Mouse (Mus musculus): Measurements from ENCODE around the gene Ppp1r13b. TPM values are rescaled to one million over a fixed set of nuclear protein-coding genes. Genes with fewer than 3 reads are reported as not detected.

Gene Ppp1r13b
- polyA plus RNA-seq, 1 experiment from 2014 or later = 11.5 TPM

DNA sequence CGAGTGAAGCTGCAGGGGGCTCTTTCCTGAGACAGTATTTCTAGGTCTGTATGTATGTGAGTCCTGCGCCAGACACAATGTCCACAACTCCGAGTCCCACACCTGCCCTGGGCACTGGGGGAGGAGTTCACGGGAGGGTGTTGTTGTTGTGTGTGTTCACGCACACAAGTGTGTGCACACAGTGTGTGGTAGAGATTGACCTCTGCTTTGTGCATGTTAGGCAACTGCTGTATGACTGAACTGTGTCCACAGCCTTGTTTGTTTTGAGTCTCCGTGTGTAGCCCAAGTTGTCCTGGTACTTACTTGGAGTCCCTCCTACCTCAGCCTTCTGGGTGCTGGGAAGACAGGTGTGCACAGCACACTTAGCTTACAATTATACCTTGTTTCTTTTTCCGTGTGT lies 117.3 kb downstream of the Ppp1r13b start:
- H3K9me3 ChIP-seq = no peaks in the 10 kb centered on the region
- peaks cover 99% of the 10 kb centered on the region for H3K36me3 ChIP-seq
- H3K27me3 ChIP-seq = no peaks in the 10 kb centered on the region
- H3K4me3 ChIP-seq (replicated peaks) = no peak overlapping the region
- WGBS = 91% methylated on average over 7 of the region's 7 CpGs
- H3K9ac ChIP-seq (replicated peaks) = no peak overlapping the region
- no peak overlapping the region for H3K27ac ChIP-seq
- no peak for ATAC-seq (ENCODE audit: insufficient number of reproducible peaks, insufficient read depth, low FRiP score, low TSS enrichment, low read depth)
- no peak overlapping the region for H3K4me2 ChIP-seq
- no peaks in the 10 kb centered on the region for H3K4me1 ChIP-seq (replicated peaks)

DNA sequence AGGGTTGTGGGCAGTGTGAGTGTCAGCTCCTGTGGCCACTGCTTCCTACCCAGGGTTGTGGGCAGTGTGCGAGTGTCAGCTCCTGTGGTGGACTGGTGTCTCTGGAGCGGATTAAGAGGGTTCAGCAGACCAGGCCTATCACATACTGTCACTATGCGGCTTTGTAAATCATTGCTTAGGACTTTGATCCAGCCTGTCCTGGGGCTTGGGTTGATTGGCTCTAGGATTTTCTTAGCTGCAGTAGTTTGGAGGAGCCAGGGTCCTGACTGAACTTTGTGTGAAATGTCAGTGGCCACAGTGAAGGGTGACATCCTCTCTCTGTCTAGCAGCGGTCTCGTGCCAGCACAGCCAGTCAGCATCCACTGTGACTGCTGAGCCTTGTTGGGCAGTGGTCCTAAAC lies 117.8 kb downstream of the Ppp1r13b start:
- Histone ChIP-seq H3K4me1 (replicated peaks) (no peaks in the 10 kb centered on the region), H3K4me3 (replicated peaks) (no peak overlapping the region), H3K27ac (no peak overlapping the region), H3K36me3 (peaks cover 99% of the 10 kb centered on the region), H3K9me3 (no peaks in the 10 kb centered on the region), H3K27me3 (no peaks in the 10 kb centered on the region), H3K9ac (replicated peaks) (no peak overlapping the region), H3K4me2 (no peak overlapping the region)
- 95% methylated on average over 5 of the region's 5 CpGs for WGBS
- ATAC-seq (ENCODE audit: insufficient number of reproducible peaks, insufficient read depth, low FRiP score, low TSS enrichment, low read depth) = no peak

DNA sequence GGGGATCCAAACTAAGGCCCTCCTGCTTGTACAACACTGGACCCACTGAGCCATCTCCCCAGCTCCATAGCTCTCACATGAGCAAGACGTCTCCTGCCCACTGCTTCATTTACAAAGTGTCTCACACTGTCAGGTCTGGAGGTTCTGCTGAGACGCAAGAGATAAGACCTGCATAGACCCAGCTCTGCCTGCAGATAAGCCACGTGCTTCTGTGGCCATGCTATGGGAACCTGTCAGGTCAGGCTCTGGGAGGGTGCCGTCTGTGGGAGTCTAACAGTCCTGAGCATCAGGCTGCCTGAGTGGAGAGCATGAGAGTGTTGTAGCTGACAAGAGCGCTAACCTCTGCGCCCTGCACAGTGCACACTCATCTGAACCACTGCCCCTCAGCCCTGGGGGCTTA lies 120.9 kb downstream of the Ppp1r13b start:
- Histone ChIP-seq H3K27me3 (no peaks in the 10 kb centered on the region), H3K27ac (no peak overlapping the region), H3K36me3 (peaks cover 99% of the 10 kb centered on the region), H3K4me3 (replicated peaks) (no peak overlapping the region), H3K4me1 (replicated peaks) (peaks cover 3% of the 10 kb centered on the region; the same call in 1 of the 2 replicates), H3K9me3 (no peaks in the 10 kb centered on the region), H3K9ac (replicated peaks) (no peak overlapping the region), H3K4me2 (no peak overlapping the region)
- no peak for ATAC-seq (ENCODE audit: insufficient number of reproducible peaks, insufficient read depth, low FRiP score, low TSS enrichment, low read depth)
- WGBS = 89% methylated on average over 6 of the region's 6 CpGs

DNA sequence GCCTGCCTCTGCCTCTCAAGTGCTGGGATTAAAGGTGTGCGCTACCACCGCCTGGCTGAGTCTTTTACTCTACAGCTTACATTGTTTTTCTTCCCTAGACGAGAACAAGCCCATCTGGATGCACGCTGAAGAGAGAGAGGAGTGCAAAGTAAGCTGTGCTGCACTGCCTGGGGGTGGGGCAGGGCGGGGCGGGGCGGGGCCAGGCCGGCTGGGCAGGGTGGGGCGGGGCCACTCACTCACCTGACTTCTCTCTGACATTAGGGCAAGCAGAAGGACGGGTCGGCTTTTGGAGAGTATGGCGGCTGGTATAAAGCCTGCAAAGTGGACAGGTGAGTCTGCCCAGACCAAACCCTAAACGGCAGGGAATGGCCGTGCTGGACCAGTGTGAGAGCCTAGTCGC lies 122.7 kb downstream of the Ppp1r13b start:
- Histone ChIP-seq H3K9ac (replicated peaks) (no peak overlapping the region), H3K4me1 (replicated peaks) (peaks cover 3% of the 10 kb centered on the region; the same call in 1 of the 2 replicates), H3K9me3 (no peaks in the 10 kb centered on the region), H3K36me3 (peaks cover 99% of the 10 kb centered on the region), H3K4me2 (no peak overlapping the region), H3K27me3 (no peaks in the 10 kb centered on the region), H3K27ac (no peak overlapping the region), H3K4me3 (replicated peaks) (no peak overlapping the region)
- ATAC-seq (ENCODE audit: insufficient number of reproducible peaks, insufficient read depth, low FRiP score, low TSS enrichment, low read depth) = no peak
- 63% methylated on average over 15 of the region's 15 CpGs for WGBS

DNA sequence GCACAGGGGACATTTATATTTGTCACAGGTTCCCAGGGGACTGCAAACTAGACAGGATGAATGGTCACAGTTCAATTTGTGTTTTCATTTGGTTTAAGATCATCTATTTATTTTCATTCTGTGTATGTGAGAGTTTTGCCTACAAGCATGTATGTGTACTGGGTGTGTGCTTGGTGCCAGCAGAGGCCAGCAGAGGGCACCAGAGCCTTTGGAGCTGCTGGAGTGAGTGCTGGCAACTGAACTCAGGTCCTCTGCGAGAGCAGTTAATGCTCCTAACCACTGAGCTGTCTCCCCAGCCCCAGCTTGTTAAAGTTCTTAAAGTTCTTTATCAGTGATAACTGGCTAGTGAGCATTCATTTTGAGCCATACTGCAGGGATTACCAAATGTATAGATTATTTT lies 128.4 kb downstream of the Ppp1r13b start:
- H3K4me1 ChIP-seq (replicated peaks) = peaks cover 3% of the 10 kb centered on the region; the same call in 1 of the 2 replicates

More for the DNA sequence above, 128.4 kb downstream of the Ppp1r13b start:
- no peak overlapping the region for H3K27ac ChIP-seq
- H3K4me3 ChIP-seq (replicated peaks) = no peak overlapping the region
- 97% methylated on average over 1 of the region's 1 CpGs for WGBS
- peaks cover 10% of the 10 kb centered on the region for H3K9me3 ChIP-seq
- ATAC-seq (ENCODE audit: insufficient number of reproducible peaks, insufficient read depth, low FRiP score, low TSS enrichment, low read depth) = no peak
- no peak overlapping the region for H3K9ac ChIP-seq (replicated peaks)
- H3K4me2 ChIP-seq = no peak overlapping the region
- peaks cover 97% of the 10 kb centered on the region for H3K36me3 ChIP-seq
- no peaks in the 10 kb centered on the region for H3K27me3 ChIP-seq

Other genes starting within 250 kb of the Ppp1r13b start
- 102 and 112 TPM in 2 replicates for gene Ckb, start 235.8 kb downstream of the Ppp1r13b start, polyA plus RNA-seq (2016; fragmentation: Nextera tagmentation; extraction: Ambion mirVana)
- 10.4 and 11.4 TPM in 2 replicates for gene Trmt61a, start 230.0 kb downstream of the Ppp1r13b start, polyA plus RNA-seq (2016; fragmentation: Nextera tagmentation; extraction: Ambion mirVana)
- gene Bag5, start 194.9 kb downstream of the Ppp1r13b start, polyA plus RNA-seq (2016; fragmentation: Nextera tagmentation; extraction: Ambion mirVana) = 60.5 and 60.9 TPM in 2 replicates
- 59.3 and 63.8 TPM in 2 replicates for gene Apopt1, start 194.8 kb downstream of the Ppp1r13b start, polyA plus RNA-seq (2016; fragmentation: Nextera tagmentation; extraction: Ambion mirVana)
- gene Klc1, start 149.3 kb downstream of the Ppp1r13b start, polyA plus RNA-seq (2016; fragmentation: Nextera tagmentation; extraction: Ambion mirVana) = 114 and 121 TPM in 2 replicates
- 8.0 and 10.2 TPM in 2 replicates for gene Xrcc3, start 94.2 kb downstream of the Ppp1r13b start, polyA plus RNA-seq (2016; fragmentation: Nextera tagmentation; extraction: Ambion mirVana)
- gene Zfyve21, start 93.9 kb downstream of the Ppp1r13b start, polyA plus RNA-seq (2016; fragmentation: Nextera tagmentation; extraction: Ambion mirVana) = 86.0 and 88.6 TPM in 2 replicates
- 648 and 683 TPM in 2 replicates for gene Atp5mpl, start 58.9 kb upstream of the Ppp1r13b start, polyA plus RNA-seq (2016; fragmentation: Nextera tagmentation; extraction: Ambion mirVana)
- gene Tdrd9, start 63.4 kb upstream of the Ppp1r13b start, polyA plus RNA-seq (2016; fragmentation: Nextera tagmentation; extraction: Ambion mirVana) = 0.97 and 1.4 TPM in 2 replicates
- gene Rd3l, start 73.2 kb upstream of the Ppp1r13b start, polyA plus RNA-seq (2016; fragmentation: Nextera tagmentation; extraction: Ambion mirVana) = not detected in 2 replicates
- gene Aspg, start 198.6 kb upstream of the Ppp1r13b start, polyA plus RNA-seq (2016; fragmentation: Nextera tagmentation; extraction: Ambion mirVana) = 3.1 and 3.4 TPM in 2 replicates
- 6.6 and 6.7 TPM in 2 replicates for gene Kif26a, start 238.1 kb upstream of the Ppp1r13b start, polyA plus RNA-seq (2016; fragmentation: Nextera tagmentation; extraction: Ambion mirVana)